ENCODE assay signal across 10 mouse cellular contexts in the genomic region with DNA sequence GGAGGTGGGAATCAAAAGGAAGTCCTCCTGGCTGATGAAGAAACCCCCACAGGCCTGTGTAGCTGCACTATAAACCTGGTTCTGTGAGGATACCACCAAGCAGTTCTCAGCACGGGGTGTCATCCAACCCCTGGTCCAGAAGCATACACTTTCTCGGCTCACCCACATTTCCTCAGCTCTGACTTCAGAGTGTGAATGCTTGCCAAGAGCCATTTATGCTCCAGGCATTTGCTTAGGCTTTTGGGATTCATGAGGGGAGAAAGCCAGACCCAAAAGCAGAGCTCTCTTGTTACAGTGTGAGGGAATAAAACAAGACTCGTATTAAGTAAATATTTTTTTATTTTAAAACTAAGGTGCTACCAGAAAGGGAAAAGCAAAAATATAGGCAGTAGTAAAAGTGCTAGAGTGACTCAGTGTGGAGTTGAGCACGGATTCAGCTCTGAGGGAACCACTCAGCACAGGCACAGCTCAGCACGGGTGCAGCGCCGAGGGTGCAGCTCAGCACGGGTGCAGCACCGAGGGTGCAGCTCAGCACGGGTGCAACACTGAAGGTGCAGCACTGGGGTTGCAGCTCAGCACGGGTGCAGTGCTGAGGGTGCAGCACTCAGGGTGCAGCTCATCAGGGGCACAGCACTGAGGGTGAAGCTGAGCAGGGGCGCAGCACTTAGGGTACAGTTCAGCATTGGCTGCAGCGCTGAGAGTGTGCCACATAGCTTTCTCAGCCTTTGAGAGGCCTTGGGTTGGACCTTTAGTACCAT.
DNase-seq lines count a peak whose midpoint lies in the region; ATAC-seq lines count a peak whose summit lies in the region.
"Had no signal": no experiment of that assay in that cellular context is flagged by ENCODE, and none has a peak within 500 bp of the region (broad histone marks: within the 10 kb centered on the region; RNA-seq: fewer than 3 reads in every experiment).

No protein-coding gene starts in this region.

- H3K27me3 ChIP-seq in hindbrain, embryonic 15.5 days = no peaks in the 10 kb centered on the region
- 0 out of 2 replicates have a peak, but pooled peaks cover 6% of the 10 kb centered on the region for H3K27me3 ChIP-seq in hindbrain, embryonic 13.5 days
- peaks cover 13% of the 10 kb centered on the region for H3K27me3 ChIP-seq in midbrain, embryonic 12.5 days
- H3K27me3 ChIP-seq in midbrain, embryonic 10.5 days (ENCODE audit: low read depth, poor library complexity, severe bottlenecking) = peaks cover 4% of the 10 kb centered on the region
- no peaks in the 10 kb centered on the region for H3K27me3 ChIP-seq in neural tube, embryonic 15.5 days (replicated peaks)
- H3K27me3 ChIP-seq: embryonic facial prominence, embryonic 12.5 days had no signal

- ATAC-seq in hindbrain, embryonic 15.5 days (ENCODE audit: low FRiP score, low read depth) = 0 out of 2 replicates have a peak, but pooled peaks have one; percentile 38
- no peak for ATAC-seq in hindbrain, embryonic 13.5 days (ENCODE audit: low FRiP score)
- peak; percentile 38; the same call in 1 of the 2 replicates for ATAC-seq in midbrain, embryonic 12.5 days (ENCODE audit: low FRiP score, low read depth)
- peak; percentile 21 to 22; a peak in 1 of 4 replicates for ATAC-seq in hematopoietic stem cell, adult 5-6 weeks (replicated peaks in 1 of 2; ENCODE audit: insufficient read depth in 1 of 2, low FRiP score in 2 of 2, low TSS enrichment in 1 of 2, low read depth in 1 of 2, poor library complexity in 2 of 2, severe bottlenecking in 2 of 2)
- peak; percentile 46; the same call in 1 of the 2 replicates for ATAC-seq in neural tube, embryonic 15.5 days (ENCODE audit: low FRiP score)
- ATAC-seq: activated CD4-positive, CD25-positive, alpha-beta regulatory T cell, adult 4 months had no signal

- 81% methylated on average over 13 of the region's 13 CpGs for WGBS in hindbrain, embryonic 15.5 days
- 83% methylated on average over 13 of the region's 13 CpGs for WGBS in hindbrain, embryonic 13.5 days
- 84% methylated on average over 13 of the region's 13 CpGs for WGBS in midbrain, embryonic 12.5 days
- 79% methylated on average over 13 of the region's 13 CpGs for WGBS in midbrain, embryonic 10.5 days
- 79% methylated on average over 13 of the region's 13 CpGs for WGBS in neural tube, embryonic 15.5 days

- no peak overlapping the region for H3K9ac ChIP-seq in hindbrain, embryonic 15.5 days
- H3K9ac ChIP-seq in hindbrain, embryonic 13.5 days = no peak overlapping the region
- no peak overlapping the region for H3K9ac ChIP-seq in midbrain, embryonic 12.5 days (replicated peaks)
- H3K9ac ChIP-seq in neural tube, embryonic 15.5 days (replicated peaks) = no peak overlapping the region
- H3K9ac ChIP-seq: embryonic facial prominence, embryonic 12.5 days had no signal

- H3K27ac ChIP-seq in hindbrain, embryonic 15.5 days (replicated peaks) = no peak overlapping the region
- H3K27ac ChIP-seq in hindbrain, embryonic 13.5 days = no peak overlapping the region
- H3K27ac ChIP-seq in midbrain, embryonic 12.5 days (replicated peaks) = no peak overlapping the region
- H3K27ac ChIP-seq in midbrain, embryonic 10.5 days (replicated peaks) = no peak overlapping the region
- no peak overlapping the region for H3K27ac ChIP-seq in neural tube, embryonic 15.5 days (replicated peaks)
- H3K27ac ChIP-seq: embryonic facial prominence, embryonic 12.5 days; macrophage had no signal

- no peaks in the 10 kb centered on the region for H3K9me3 ChIP-seq in hindbrain, embryonic 15.5 days
- no peaks in the 10 kb centered on the region for H3K9me3 ChIP-seq in hindbrain, embryonic 13.5 days
- H3K9me3 ChIP-seq in midbrain, embryonic 12.5 days = no peaks in the 10 kb centered on the region
- H3K9me3 ChIP-seq in midbrain, embryonic 10.5 days (replicated peaks) = no peaks in the 10 kb centered on the region
- no peaks in the 10 kb centered on the region for H3K9me3 ChIP-seq in neural tube, embryonic 15.5 days (replicated peaks)
- H3K9me3 ChIP-seq: embryonic facial prominence, embryonic 12.5 days had no signal

- H3K4me1 ChIP-seq in hindbrain, embryonic 15.5 days (replicated peaks) = no peaks in the 10 kb centered on the region
- H3K4me1 ChIP-seq in hindbrain, embryonic 13.5 days (replicated peaks) = no peaks in the 10 kb centered on the region
- no peaks in the 10 kb centered on the region for H3K4me1 ChIP-seq in midbrain, embryonic 12.5 days
- no peaks in the 10 kb centered on the region for H3K4me1 ChIP-seq in midbrain, embryonic 10.5 days
- peaks cover 5% of the 10 kb centered on the region for H3K4me1 ChIP-seq in neural tube, embryonic 15.5 days
- H3K4me1 ChIP-seq: embryonic facial prominence, embryonic 12.5 days had no signal

- H3K4me2 ChIP-seq in hindbrain, embryonic 15.5 days = no peak overlapping the region
- H3K4me2 ChIP-seq in hindbrain, embryonic 13.5 days = no peak overlapping the region
- no peak overlapping the region for H3K4me2 ChIP-seq in midbrain, embryonic 12.5 days (replicated peaks)
- no peak overlapping the region for H3K4me2 ChIP-seq in neural tube, embryonic 15.5 days
- H3K4me2 ChIP-seq: embryonic facial prominence, embryonic 12.5 days had no signal

- H3K4me3 ChIP-seq in hindbrain, embryonic 15.5 days = no peak overlapping the region
- no peak overlapping the region for H3K4me3 ChIP-seq in hindbrain, embryonic 13.5 days
- H3K4me3 ChIP-seq in midbrain, embryonic 12.5 days = no peak overlapping the region
- H3K4me3 ChIP-seq in midbrain, embryonic 10.5 days = no peak overlapping the region
- no peak overlapping the region for H3K4me3 ChIP-seq in neural tube, embryonic 15.5 days (replicated peaks)
- H3K4me3 ChIP-seq: embryonic facial prominence, embryonic 12.5 days had no signal

- H3K36me3 ChIP-seq in hindbrain, embryonic 15.5 days = no peaks in the 10 kb centered on the region
- no peaks in the 10 kb centered on the region for H3K36me3 ChIP-seq in hindbrain, embryonic 13.5 days
- no peaks in the 10 kb centered on the region for H3K36me3 ChIP-seq in midbrain, embryonic 12.5 days
- no peaks in the 10 kb centered on the region for H3K36me3 ChIP-seq in midbrain, embryonic 10.5 days
- H3K36me3 ChIP-seq in neural tube, embryonic 15.5 days = no peaks in the 10 kb centered on the region
- H3K36me3 ChIP-seq: embryonic facial prominence, embryonic 12.5 days had no signal

- no peak for DNase-seq in midbrain, embryonic 10.5 days (ENCODE audit: low spot score)
- no peak for DNase-seq in spleen, postnatal 14 days (ENCODE audit: low spot score in 2 of 2)
